In the genomic region with DNA sequence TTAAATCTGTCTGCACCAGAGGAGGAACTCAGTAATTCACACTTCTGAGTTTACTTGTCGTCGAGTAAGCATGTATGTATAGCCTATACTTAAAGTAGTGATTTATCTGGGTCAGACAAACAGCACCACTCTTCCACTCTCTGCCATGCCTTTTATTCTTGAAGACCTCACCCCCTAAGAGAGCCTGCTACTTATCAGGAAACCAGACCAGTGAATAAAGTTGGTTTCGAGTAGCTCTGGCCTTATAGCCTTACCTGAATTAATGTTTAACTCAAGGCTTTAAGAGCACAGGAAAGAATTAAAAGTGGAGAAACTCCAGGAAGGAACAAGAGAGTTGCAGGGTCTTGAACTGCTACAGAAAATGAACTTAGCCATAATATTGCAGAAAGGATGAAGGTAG, we compare ENCODE assay signal across 26 mouse cellular contexts.
A peak's percentile ranks its signal among the peaks of the same experiment; 100 is the strongest.
DNase-seq lines count a peak whose midpoint lies in the region; ATAC-seq and TF ChIP-seq lines count a peak whose summit lies in the region.
"Had no signal": no experiment of that assay in that cellular context is flagged by ENCODE, and none has a peak within 500 bp of the region (broad histone marks: within the 10 kb centered on the region; RNA-seq: fewer than 3 reads in every experiment).

No protein-coding gene starts in this region.

- DNase-seq in kidney, adult 2 months = peak; percentile 12
- no peak for DNase-seq in kidney, postnatal 4 days
- no peak for DNase-seq in lung, postnatal 10 days
- DNase-seq in spleen, adult 12 weeks (ENCODE audit: low spot score) = no peak
- DNase-seq: adrenal gland, postnatal 25 days; B cell, adult 2 months; cerebellum, adult 11-12 months; cerebellum, postnatal 10 days; forebrain, postnatal 0 days; heart, adult 18-20 months; heart, postnatal 36 days; thymus, adult 2 months; thymus, postnatal 36 days had no signal

- no peak overlapping the region for H3K27ac ChIP-seq in kidney, adult 2 months (ENCODE audit: insufficient read depth, low read depth, low read length)
- H3K27ac ChIP-seq in lung, embryonic 16.5 days (ENCODE audit: low read length) = peak overlapping the region; percentile 68
- H3K27ac ChIP-seq in kidney, embryonic 16.5 days (ENCODE audit: low read length) = peak overlapping the region; percentile 66
- H3K27ac ChIP-seq in stomach, embryonic 16.5 days (ENCODE audit: low read length) = peak overlapping the region; percentile 46; the same call in 1 of the 2 replicates
- H3K27ac ChIP-seq: forebrain, embryonic 12.5 days; hindbrain, embryonic 12.5 days; hindbrain, postnatal 0 days; limb, embryonic 13.5 days; macrophage; midbrain, embryonic 13.5 days; neural tube, embryonic 13.5 days had no signal

- WGBS in kidney, adult 2 months = 53% methylated on average over 3 of the region's 3 CpGs
- 44% methylated on average over 3 of the region's 3 CpGs for WGBS in lung, embryonic 16.5 days
- WGBS in kidney, embryonic 16.5 days = 57% methylated on average over 3 of the region's 3 CpGs
- 41% methylated on average over 3 of the region's 3 CpGs for WGBS in stomach, embryonic 16.5 days

- H3K4me2 ChIP-seq in lung, embryonic 16.5 days (ENCODE audit: low read depth, low read length) = no peak overlapping the region
- H3K4me2 ChIP-seq in kidney, embryonic 16.5 days (replicated peaks; ENCODE audit: low read depth, low read length) = no peak overlapping the region
- H3K4me2 ChIP-seq in stomach, embryonic 16.5 days (ENCODE audit: low read depth, low read length) = no peak overlapping the region
- H3K4me2 ChIP-seq: forebrain, embryonic 12.5 days; heart, embryonic 11.5 days; hindbrain, embryonic 12.5 days; limb, embryonic 13.5 days; liver, embryonic 11.5 days; midbrain, embryonic 13.5 days; neural tube, embryonic 13.5 days had no signal

- H3K9ac ChIP-seq in lung, embryonic 16.5 days (ENCODE audit: low read length) = no peak overlapping the region
- no peak overlapping the region for H3K9ac ChIP-seq in kidney, embryonic 16.5 days (replicated peaks; ENCODE audit: low read length)
- H3K9ac ChIP-seq in stomach, embryonic 16.5 days (ENCODE audit: low read length) = no peak overlapping the region
- H3K9ac ChIP-seq: forebrain, embryonic 12.5 days; forebrain, postnatal 0 days; hindbrain, embryonic 12.5 days; limb, embryonic 13.5 days; midbrain, embryonic 13.5 days; neural tube, embryonic 13.5 days had no signal

- no peaks in the 10 kb centered on the region; the same call in 1 of the 2 replicates for H3K27me3 ChIP-seq in kidney, adult 2 months (replicated peaks; ENCODE audit: control insufficient read depth, insufficient read depth, low read length)
- no peaks in the 10 kb centered on the region for H3K27me3 ChIP-seq in lung, embryonic 16.5 days (ENCODE audit: control insufficient read depth, insufficient read depth, low read depth, low read length)
- no peaks in the 10 kb centered on the region for H3K27me3 ChIP-seq in kidney, embryonic 16.5 days (ENCODE audit: insufficient read depth, low read length)
- H3K27me3 ChIP-seq in stomach, embryonic 16.5 days (ENCODE audit: control insufficient read depth, insufficient read depth, low read length) = no peaks in the 10 kb centered on the region
- H3K27me3 ChIP-seq: forebrain, embryonic 12.5 days; hindbrain, embryonic 12.5 days; midbrain, embryonic 13.5 days; neural tube, embryonic 13.5 days had no signal

- no peaks in the 10 kb centered on the region for H3K36me3 ChIP-seq in kidney, adult 2 months (ENCODE audit: control insufficient read depth, insufficient read depth, low read length)
- no peaks in the 10 kb centered on the region for H3K36me3 ChIP-seq in lung, embryonic 16.5 days (ENCODE audit: control insufficient read depth, insufficient read depth, low read length)
- H3K36me3 ChIP-seq in kidney, embryonic 16.5 days (ENCODE audit: insufficient read depth, low read length) = no peaks in the 10 kb centered on the region
- no peaks in the 10 kb centered on the region for H3K36me3 ChIP-seq in stomach, embryonic 16.5 days (ENCODE audit: control insufficient read depth, insufficient read depth, low read length)
- H3K36me3 ChIP-seq: forebrain, embryonic 12.5 days; hindbrain, embryonic 12.5 days; limb, embryonic 13.5 days; midbrain, embryonic 13.5 days; neural tube, embryonic 13.5 days had no signal

- H3K9me3 ChIP-seq in lung, embryonic 16.5 days (ENCODE audit: control insufficient read depth, low read length) = no peaks in the 10 kb centered on the region
- H3K9me3 ChIP-seq in kidney, embryonic 16.5 days (ENCODE audit: low read length) = 0 out of 2 replicates have a peak, but pooled peaks cover 3% of the 10 kb centered on the region
- no peaks in the 10 kb centered on the region for H3K9me3 ChIP-seq in stomach, embryonic 16.5 days (replicated peaks; ENCODE audit: control insufficient read depth, low read length)
- H3K9me3 ChIP-seq: forebrain, embryonic 12.5 days; hindbrain, embryonic 12.5 days; limb, embryonic 13.5 days; midbrain, embryonic 13.5 days; neural tube, embryonic 13.5 days had no signal

- no peak overlapping the region for H3K4me3 ChIP-seq in kidney, adult 2 months (ENCODE audit: insufficient read depth, low read depth, low read length)
- no peak overlapping the region for H3K4me3 ChIP-seq in lung, embryonic 16.5 days (ENCODE audit: low read length)
- no peak overlapping the region for H3K4me3 ChIP-seq in kidney, embryonic 16.5 days (ENCODE audit: low read length)
- no peak overlapping the region for H3K4me3 ChIP-seq in stomach, embryonic 16.5 days (replicated peaks; ENCODE audit: low read length)
- H3K4me3 ChIP-seq: erythroblast, embryonic 14.5 days; forebrain, embryonic 12.5 days; hindbrain, embryonic 12.5 days; limb, embryonic 13.5 days; midbrain, embryonic 13.5 days; neural tube, embryonic 13.5 days had no signal

- H3K4me1 ChIP-seq in kidney, adult 2 months (ENCODE audit: control insufficient read depth, insufficient read depth, low read length) = 0 out of 2 replicates have a peak, but pooled peaks cover 3% of the 10 kb centered on the region
- 0 out of 2 replicates have a peak, but pooled peaks cover 3% of the 10 kb centered on the region for H3K4me1 ChIP-seq in lung, embryonic 16.5 days (replicated peaks; ENCODE audit: control insufficient read depth, insufficient read depth, low read length)
- no peaks in the 10 kb centered on the region for H3K4me1 ChIP-seq in kidney, embryonic 16.5 days (ENCODE audit: insufficient read depth, low read length)
- H3K4me1 ChIP-seq in stomach, embryonic 16.5 days (ENCODE audit: control insufficient read depth, insufficient read depth, low read length) = no peaks in the 10 kb centered on the region
- H3K4me1 ChIP-seq: forebrain, embryonic 12.5 days; hindbrain, embryonic 12.5 days; midbrain, embryonic 13.5 days; neural tube, embryonic 13.5 days had no signal

- no peak for TF ChIP-seq POLR2A in kidney, adult 2 months (IDR thresholded peaks at IDR 0.05; ENCODE audit: low read depth, low read length)

- no peak for TF ChIP-seq CTCF in kidney, adult 2 months (conservative IDR thresholded peaks at IDR 0.05; ENCODE audit: insufficient read depth, insufficient read length, low read depth, low read length)

- ATAC-seq in lung, embryonic 16.5 days (ENCODE audit: low read depth) = peak; percentile 74
- peak; percentile 61; the same call in 1 of the 2 replicates for ATAC-seq in kidney, embryonic 16.5 days (ENCODE audit: low FRiP score, low TSS enrichment)
- peak; percentile 62; the same call in 1 of the 2 replicates for ATAC-seq in stomach, embryonic 16.5 days (ENCODE audit: insufficient read depth, low FRiP score)
- ATAC-seq: forebrain, postnatal 0 days; hindbrain, postnatal 0 days; midbrain, embryonic 13.5 days had no signal
